Mouse (Mus musculus): ENCODE measurements around the gene Armh3.

DNA sequence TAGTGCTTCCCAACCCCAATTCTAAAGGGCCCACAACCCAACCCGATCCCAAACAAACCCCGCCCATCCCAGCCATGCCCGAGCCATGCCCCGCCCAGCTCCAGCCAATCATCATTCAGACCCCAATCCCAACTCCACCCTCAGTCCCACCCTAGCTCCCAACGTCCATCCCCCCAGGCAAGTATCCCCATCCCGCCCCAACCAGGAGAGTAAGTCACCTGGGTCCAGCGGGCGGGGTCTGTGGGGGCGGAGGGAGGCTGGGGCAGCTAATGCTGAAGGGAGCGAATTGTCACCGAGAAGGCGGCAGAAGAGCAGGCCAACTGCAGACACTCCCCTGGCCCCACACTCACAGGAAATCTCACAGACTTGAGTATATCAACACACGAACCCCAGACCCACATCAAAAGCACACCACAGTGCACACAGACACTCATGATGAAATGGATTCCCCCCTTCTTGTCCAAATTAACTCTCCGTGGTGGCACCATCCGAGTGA, 202.2 kb downstream of the Armh3 start:
- TF ChIP-seq CTCF (IDR thresholded peaks at IDR 0.05) (no peak), POLR2A (IDR thresholded peaks at IDR 0.05; ENCODE audit: insufficient read depth, low read depth, low read length) (no peak)
